ENCODE assay signal across 8 mouse cellular contexts in genomic region chr9:61695381-61695791, GRCm38 (mm10).
A peak's percentile ranks its signal among the peaks of the same experiment; 100 is the strongest.
DNase-seq lines count a peak whose midpoint lies in the region; ATAC-seq and TF ChIP-seq lines count a peak whose summit lies in the region.

No protein-coding gene starts in this region.

- 0 out of 2 replicates have a peak, but pooled peaks cover 4% of the 10 kb centered on the region for H3K4me1 ChIP-seq in hindbrain, postnatal 0 days (ENCODE audit: insufficient read depth, low read length)
- peaks cover 10% of the 10 kb centered on the region; the same call in 1 of the 2 replicates for H3K4me1 ChIP-seq in hindbrain, embryonic 14.5 days (replicated peaks; ENCODE audit: control insufficient read depth, insufficient read depth, low read length)
- H3K4me1 ChIP-seq in lung, postnatal 0 days (ENCODE audit: insufficient read depth, low read depth, low read length): no peaks in the 10 kb centered on the region
- peaks cover 17% of the 10 kb centered on the region for H3K4me1 ChIP-seq in forebrain, embryonic 12.5 days

- H3K27ac ChIP-seq in hindbrain, postnatal 0 days: no peak overlapping the region
- no peak overlapping the region for H3K27ac ChIP-seq in hindbrain, embryonic 14.5 days
- H3K27ac ChIP-seq in lung, postnatal 0 days (ENCODE audit: low read length): no peak overlapping the region
- no peak overlapping the region for H3K27ac ChIP-seq in forebrain, embryonic 12.5 days

- H3K9ac ChIP-seq in hindbrain, postnatal 0 days (replicated peaks; ENCODE audit: low read length): no peak overlapping the region
- H3K9ac ChIP-seq in hindbrain, embryonic 14.5 days: no peak overlapping the region
- no peak overlapping the region for H3K9ac ChIP-seq in lung, postnatal 0 days (replicated peaks; ENCODE audit: low read depth)
- H3K9ac ChIP-seq in forebrain, embryonic 12.5 days: no peak overlapping the region

- H3K27me3 ChIP-seq in hindbrain, postnatal 0 days (ENCODE audit: insufficient read depth, low read length): peaks cover 13% of the 10 kb centered on the region
- peaks cover 24% of the 10 kb centered on the region for H3K27me3 ChIP-seq in hindbrain, embryonic 14.5 days (ENCODE audit: control insufficient read depth, insufficient read depth, low read length)
- H3K27me3 ChIP-seq in lung, postnatal 0 days (replicated peaks; ENCODE audit: insufficient read depth, low read length): peaks cover 4% of the 10 kb centered on the region; the same call in 1 of the 2 replicates
- peaks cover 56% of the 10 kb centered on the region for H3K27me3 ChIP-seq in forebrain, embryonic 12.5 days

- DNase-seq in hindbrain, postnatal 0 days (ENCODE audit: low spot score): no peak
- DNase-seq in hindbrain, embryonic 14.5 days (ENCODE audit: low spot score): no peak
- peak; percentile 47 to 48 for DNase-seq in B cell, adult 2 months
- DNase-seq in adrenal gland, postnatal 10 days: peak; percentile 70
- peak; percentile 49 for DNase-seq in lung, postnatal 0 days (ENCODE audit: low spot score)
- DNase-seq in right cerebral cortex, postnatal 14 days: no peak
- DNase-seq in frontal cortex, postnatal 36 days (ENCODE audit: low spot score in 2 of 2): no peak

- peak; percentile 39 for TF ChIP-seq CTCF in hindbrain, postnatal 0 days (IDR thresholded peaks at IDR 0.05; ENCODE audit: low read depth)
- peak; percentile 46 for TF ChIP-seq CTCF in lung, postnatal 0 days (IDR thresholded peaks at IDR 0.05)

- H3K4me2 ChIP-seq in hindbrain, postnatal 0 days (ENCODE audit: low read depth, low read length): no peak overlapping the region
- H3K4me2 ChIP-seq in hindbrain, embryonic 14.5 days (replicated peaks): no peak overlapping the region
- no peak overlapping the region for H3K4me2 ChIP-seq in lung, postnatal 0 days (replicated peaks; ENCODE audit: low read depth, low read length)
- H3K4me2 ChIP-seq in forebrain, embryonic 12.5 days: no peak overlapping the region

- WGBS in hindbrain, postnatal 0 days: 10% methylated on average over 9 of the region's 9 CpGs
- 7% methylated on average over 9 of the region's 9 CpGs for WGBS in hindbrain, embryonic 14.5 days
- 23% methylated on average over 9 of the region's 9 CpGs for WGBS in lung, postnatal 0 days
- WGBS in forebrain, embryonic 12.5 days: 10% methylated on average over 9 of the region's 9 CpGs

- no peaks in the 10 kb centered on the region for H3K36me3 ChIP-seq in hindbrain, postnatal 0 days (ENCODE audit: insufficient read depth, low read length)
- no peaks in the 10 kb centered on the region for H3K36me3 ChIP-seq in hindbrain, embryonic 14.5 days (replicated peaks; ENCODE audit: control insufficient read depth, insufficient read depth)
- H3K36me3 ChIP-seq in lung, postnatal 0 days (ENCODE audit: insufficient read depth, low read length): no peaks in the 10 kb centered on the region
- H3K36me3 ChIP-seq in forebrain, embryonic 12.5 days (replicated peaks): no peaks in the 10 kb centered on the region

- TF ChIP-seq EP300 in lung, postnatal 0 days (IDR thresholded peaks at IDR 0.05): no peak

- H3K4me3 ChIP-seq in hindbrain, postnatal 0 days (ENCODE audit: low read length): no peak overlapping the region
- no peak overlapping the region for H3K4me3 ChIP-seq in hindbrain, embryonic 14.5 days (replicated peaks; ENCODE audit: low read length)
- no peak overlapping the region for H3K4me3 ChIP-seq in lung, postnatal 0 days (ENCODE audit: low read depth, low read length)
- no peak overlapping the region for H3K4me3 ChIP-seq in forebrain, embryonic 12.5 days (replicated peaks)

- no peaks in the 10 kb centered on the region for H3K9me3 ChIP-seq in hindbrain, postnatal 0 days (ENCODE audit: low read length)
- H3K9me3 ChIP-seq in hindbrain, embryonic 14.5 days (ENCODE audit: control insufficient read depth, low read length): no peaks in the 10 kb centered on the region
- no peaks in the 10 kb centered on the region for H3K9me3 ChIP-seq in lung, postnatal 0 days (ENCODE audit: low read length)
- no peaks in the 10 kb centered on the region for H3K9me3 ChIP-seq in forebrain, embryonic 12.5 days

- ATAC-seq in hindbrain, postnatal 0 days: no peak
- ATAC-seq in hindbrain, embryonic 14.5 days (ENCODE audit: low FRiP score): no peak
- no peak; the same call in 1 of the 2 replicates for ATAC-seq in lung, postnatal 0 days
- no peak for ATAC-seq in forebrain, embryonic 12.5 days (ENCODE audit: low FRiP score)

Comparison
In these comparisons a context has a peak if more than half of its experiments do, and no peak if none do; other contexts are left out.
1. DNase-seq: peak in B cell, adult 2 months (2 of 2), adrenal gland, postnatal 10 days (single experiment) and lung, postnatal 0 days (single experiment); none in hindbrain, postnatal 0 days (single experiment), hindbrain, embryonic 14.5 days (single experiment), right cerebral cortex, postnatal 14 days (single experiment) and frontal cortex, postnatal 36 days (0 of 2).